Mouse (Mus musculus) small intestine, adult 2 months (tissue): ENCODE measurements at regions not wholly inside any gene's neighbourhood (a gene's known extent, or its start where the extent isn't known, plus 50 kb on each side); places are given as distances from the start of the nearest gene placed in this dataset.

Experiments
- CTCF ChIP-seq: fragments of 200-500 bp; IDR thresholded peaks from 2 replicates; pipeline ENCODE4 v1.5.1; 2012; ENCODE audit warnings: low read depth, mild to moderate bottlenecking, control low read depth, inconsistent platforms, low read length, moderate library complexity, mixed read lengths; ENCODE audit not compliant: insufficient replicate concordance, insufficient read length; ENCODE audit errors: extremely low read depth
- POLR2A ChIP-seq: fragments of 200-500 bp; IDR thresholded peaks from 2 replicates; pipeline ENCODE4 v1.6.1; 2012; ENCODE audit warnings: low read depth, mild to moderate bottlenecking, control low read depth, inconsistent platforms, low read length, moderate library complexity

DNA sequence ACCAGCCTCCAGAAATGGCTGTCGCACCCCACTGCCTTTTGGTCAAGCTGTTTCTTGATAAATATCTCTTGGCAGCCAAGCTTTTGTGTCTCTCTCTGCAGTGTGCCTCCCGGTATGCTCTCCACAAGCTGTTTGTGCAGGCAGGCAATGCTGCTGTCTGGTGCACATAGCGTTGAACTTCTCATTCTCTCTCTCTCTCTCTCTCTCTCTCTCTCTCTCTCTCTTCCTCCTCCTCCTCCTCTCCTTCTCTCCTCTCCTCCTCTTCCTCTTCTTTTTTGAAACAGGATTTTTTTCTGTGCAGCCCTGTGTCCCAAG is 65.7 kb upstream of the Bcor start:
- TF ChIP-seq CTCF (no peak), POLR2A (no peak)
